Mouse (Mus musculus) kidney, postnatal 14 days (tissue): Measurements from ENCODE around the gene Olfr1126.
"Not testable (repeated sequence)": the region's sequence is repeated elsewhere in the genome, so short reads cannot be mapped to it uniquely, and the experiment has no call there.

Source experiments
- DNase-seq: peaks from one replicate; pipeline ENCODE4 v3.0.0; 2022; ENCODE audit warnings: mixed read lengths

Gene Olfr1126

GRCm38 (mm10) chr2:87453662-87454061 lies at the start of gene Olfr1126:
TSS of gene Olfr1126 (plus strand) at chr2:87453962.
- DNase-seq = no peak

- DNase-seq = no peak
Measured at GRCm38 (mm10) chr2:87416335-87416734, 37.4 kb upstream of the Olfr1126 start, which contains the start of gene Olfr1123. TSS of gene Olfr1123 (plus strand) at chr2:87416635.

- no peak for DNase-seq
Measured at GRCm38 (mm10) chr2:87429975-87430374, 23.8 kb upstream of the Olfr1126 start, which contains the start of gene Olfr1124. TSS of gene Olfr1124 (plus strand) at chr2:87430275.

- DNase-seq = no peak
Measured at GRCm38 (mm10) chr2:87437731-87438130, 16.0 kb upstream of the Olfr1126 start.

- DNase-seq = no peak
Measured at GRCm38 (mm10) chr2:87461769-87462168, 8.0 kb downstream of the Olfr1126 start.

GRCm38 (mm10) chr2:87480207-87480606 lies 26.4 kb downstream of the Olfr1126 start:
- DNase-seq = no peak

- DNase-seq = no peak
Measured at GRCm38 (mm10) chr2:87481158-87481557, 27.4 kb downstream of the Olfr1126 start.

- DNase-seq = no peak
Measured at GRCm38 (mm10) chr2:87482276-87482675, 28.5 kb downstream of the Olfr1126 start.

- not testable (repeated sequence) for DNase-seq
Measured at GRCm38 (mm10) chr2:87496993-87497392, 43.2 kb downstream of the Olfr1126 start, which contains the start of gene Pramel7. TSS of gene Pramel7 (minus strand) at chr2:87497093.

GRCm38 (mm10) chr2:87506265-87506664 lies 52.5 kb downstream of the Olfr1126 start, which contains the start of gene Pramel6:
TSS of gene Pramel6 (plus strand) at chr2:87506565.
- no peak for DNase-seq
